Mouse (Mus musculus) G1E-ER4 (cell line): Measurements from ENCODE around the gene Tada2b. TPM values are rescaled to one million over a fixed set of nuclear protein-coding genes. Genes with fewer than 3 reads are reported as not detected.

Experiments used
- GATA1 ChIP-seq: IDR thresholded peaks from one replicate; pipeline ENCODE4 v1.8.0; 2012; ENCODE audit warnings: low read length, inconsistent platforms
- polyA plus RNA-seq: library from polyadenylated mRNA; stranded (reverse); fragments of >175 nt; gene quantifications from 2 replicates; pipeline ENCODE4 v1.2.3, GENCODE M21; 2012

Tada2b gene
- polyA plus RNA-seq, 1 experiment, result 18.6 TPM

- no peak for TF ChIP-seq GATA1
These were observed 20.7 kb downstream of the Tada2b start for GRCm38 (mm10) chr5:36463391-36463790.

GRCm38 (mm10) chr5:36462810-36463209 is 21.3 kb downstream of the Tada2b start:
- no peak for TF ChIP-seq GATA1

GRCm38 (mm10) chr5:36461231-36461630 is 22.9 kb downstream of the Tada2b start:
- TF ChIP-seq GATA1, result no peak

GRCm38 (mm10) chr5:36460712-36461111 is 23.4 kb downstream of the Tada2b start:
- TF ChIP-seq GATA1, result no peak

GRCm38 (mm10) chr5:36458926-36459325 is 25.2 kb downstream of the Tada2b start:
- no peak for TF ChIP-seq GATA1

- TF ChIP-seq GATA1, result no peak
These were observed 26.4 kb downstream of the Tada2b start for GRCm38 (mm10) chr5:36457706-36458105.

GRCm38 (mm10) chr5:36452821-36453220 is 31.3 kb downstream of the Tada2b start:
- TF ChIP-seq GATA1, result no peak

- no peak for TF ChIP-seq GATA1
These were observed 32.2 kb downstream of the Tada2b start for GRCm38 (mm10) chr5:36451872-36452389.

GRCm38 (mm10) chr5:36451119-36451518 is 33.0 kb downstream of the Tada2b start:
- TF ChIP-seq GATA1, result no peak

- no peak for TF ChIP-seq GATA1
These were observed 34.3 kb downstream of the Tada2b start for GRCm38 (mm10) chr5:36449710-36450358.

GRCm38 (mm10) chr5:36447872-36448271 is 36.2 kb downstream of the Tada2b start:
- TF ChIP-seq GATA1, result no peak

GRCm38 (mm10) chr5:36446166-36446890 is 37.8 kb downstream of the Tada2b start:
- no peak for TF ChIP-seq GATA1

- TF ChIP-seq GATA1, result no peak
These were observed 39.1 kb downstream of the Tada2b start for GRCm38 (mm10) chr5:36445028-36445427.

- no peak for TF ChIP-seq GATA1
These were observed 39.5 kb downstream of the Tada2b start for GRCm38 (mm10) chr5:36444611-36445010.

- no peak for TF ChIP-seq GATA1
These were observed 43.3 kb downstream of the Tada2b start for GRCm38 (mm10) chr5:36440741-36441140.

GRCm38 (mm10) chr5:36436858-36437257 is 47.2 kb downstream of the Tada2b start:
- TF ChIP-seq GATA1, result no peak
